Mouse (Mus musculus) central nervous system, embryonic 14 days (tissue): ENCODE results near the gene Adi1. TPM values are rescaled to one million over a fixed set of nuclear protein-coding genes. Genes with fewer than 3 reads are reported as not detected.

ENCODE experiments used
- polyA plus RNA-seq: library from polyadenylated mRNA; depleted of rRNA; stranded (reverse); fragments of >200 nt; gene quantifications from 2 replicates; pipeline ENCODE4 v1.2.3, GENCODE M21; 2012; rRNA removed

Adi1 gene
- polyA plus RNA-seq: 15.3 and 17.0 TPM in 2 replicates

DNA sequence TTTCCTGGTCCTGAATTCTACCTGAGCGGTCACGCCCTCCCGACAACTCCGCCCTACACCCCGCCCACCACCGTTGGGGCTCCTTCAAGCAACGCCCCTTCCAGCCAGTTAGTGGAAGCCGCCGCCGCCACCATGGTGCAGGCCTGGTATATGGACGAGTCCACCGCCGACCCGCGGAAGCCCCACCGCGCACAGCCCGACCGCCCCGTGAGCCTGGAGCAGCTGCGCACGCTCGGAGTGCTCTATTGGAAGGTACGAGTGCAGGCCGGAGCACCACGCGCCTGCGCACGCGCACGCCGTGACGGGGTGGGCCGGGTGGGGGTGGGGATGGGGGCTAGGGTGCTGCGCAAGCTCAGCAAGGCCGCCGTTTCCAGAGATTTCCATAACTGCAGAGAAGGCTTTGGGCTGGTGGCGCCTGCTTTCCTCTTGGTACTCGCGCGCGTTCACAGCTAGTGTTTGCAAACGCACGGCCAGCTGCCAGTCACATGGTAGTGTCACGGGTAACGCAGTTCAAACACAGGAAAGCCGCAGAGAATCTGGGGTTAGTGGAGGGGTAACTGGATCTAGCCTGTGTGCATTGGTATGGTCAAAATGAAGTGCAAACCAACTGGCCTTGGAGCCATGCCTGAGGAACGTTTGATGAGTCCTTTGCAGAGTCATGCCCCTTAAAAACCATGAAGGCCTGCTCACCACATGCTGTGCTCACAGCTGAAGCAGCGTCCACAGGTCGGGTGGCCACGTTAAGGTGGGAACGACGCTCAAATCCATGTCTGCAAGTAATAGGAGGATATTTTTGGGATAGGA lies at the start of gene Adi1:
Gene Adi1 (plus strand): TSS at position 111 of the 804 bp plus-strand sequence.

DNA sequence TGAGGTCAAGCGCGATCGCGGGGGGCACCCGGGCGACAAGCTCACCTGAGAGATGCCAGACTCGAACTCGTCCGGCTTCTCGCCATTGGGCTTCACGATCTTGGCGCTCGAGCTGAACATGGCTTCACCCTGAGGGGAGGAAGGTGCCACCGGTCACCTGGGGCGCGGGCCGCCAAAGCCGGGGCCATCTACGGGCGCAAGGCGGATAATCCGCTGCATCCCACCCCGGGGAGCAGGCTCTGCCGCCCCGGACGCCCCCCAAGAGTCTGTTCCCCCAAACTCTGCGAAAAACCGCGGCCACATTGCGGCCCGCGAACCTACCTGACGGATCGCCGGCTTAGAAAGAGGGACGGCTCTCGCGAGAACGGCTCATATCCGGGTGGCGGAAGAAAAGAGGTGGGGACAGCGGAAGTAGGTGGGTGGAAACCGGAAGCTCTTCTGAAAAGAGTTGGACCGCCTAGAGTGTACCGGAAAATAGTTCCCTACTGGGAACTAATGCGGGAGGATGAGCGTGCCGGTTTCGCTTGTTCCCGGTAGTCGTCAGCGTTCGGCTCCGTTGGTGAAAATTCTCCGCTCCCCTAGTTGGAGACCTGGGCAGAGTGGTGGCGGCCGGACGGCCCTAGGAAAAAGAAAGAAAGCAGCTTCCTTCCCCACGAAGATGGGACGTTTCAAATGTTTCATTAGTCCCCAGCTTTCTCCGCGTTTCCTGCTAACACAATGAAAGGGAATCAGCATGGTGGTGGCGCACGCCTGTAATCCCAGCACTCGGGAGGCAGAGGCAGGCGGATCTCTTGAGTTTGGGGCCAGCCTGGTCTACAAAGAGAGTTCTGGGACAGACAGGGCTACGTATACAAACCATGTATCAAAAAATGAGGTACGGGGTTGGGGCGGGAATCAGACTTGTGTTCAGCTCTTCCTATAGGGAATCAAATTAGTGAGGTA lies 39.2 kb upstream of the Adi1 start, which contains the start of gene Rps7:
Gene Rps7 (minus strand): TSS at position 419 of the 942 bp plus-strand sequence.

DNA sequence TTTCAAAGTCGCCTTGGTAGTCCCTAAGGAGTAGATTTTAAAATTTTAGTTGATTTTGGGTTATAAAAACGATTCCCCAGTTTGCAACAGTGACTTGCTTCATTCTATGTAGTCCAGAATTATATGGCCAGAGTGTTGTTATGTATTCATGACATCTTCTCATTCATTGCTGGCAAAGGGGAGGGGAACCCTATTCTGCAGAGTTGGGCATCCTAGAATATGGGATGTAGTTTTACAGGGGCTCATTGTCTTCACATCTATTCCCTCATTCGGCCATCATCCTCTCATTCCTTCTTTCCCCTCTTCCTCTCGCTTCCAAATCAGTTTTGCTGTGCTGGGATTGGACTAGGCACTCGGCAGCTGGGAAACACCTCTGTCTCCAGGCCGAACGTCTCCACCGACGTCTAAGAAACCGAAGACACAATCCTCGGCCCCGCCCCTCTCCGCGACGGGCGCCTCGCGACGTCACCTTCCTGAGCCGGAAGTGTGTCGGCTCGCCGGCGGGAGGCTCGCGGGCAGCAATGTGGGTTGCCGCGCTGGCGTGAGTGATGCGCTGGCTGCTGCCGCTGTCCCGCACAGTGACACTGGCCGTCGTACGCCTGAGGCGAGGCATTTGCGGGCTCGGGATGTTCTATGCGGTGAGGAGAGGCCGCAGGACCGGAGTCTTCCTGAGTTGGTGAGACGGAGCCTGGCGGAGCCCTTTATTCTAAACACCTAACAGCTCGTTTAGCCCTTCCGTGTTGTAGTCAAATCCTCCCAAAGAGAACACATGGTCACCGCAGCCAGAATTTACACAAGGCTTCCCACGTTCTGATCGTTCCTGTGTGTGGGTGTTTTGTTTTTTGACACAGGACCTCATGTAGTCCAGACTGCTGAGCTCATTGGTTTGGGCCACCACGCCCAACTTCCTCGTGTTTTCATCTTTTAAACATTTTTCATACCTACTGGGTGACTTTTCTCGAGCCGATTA lies 25.6 kb upstream of the Adi1 start, which contains the start of gene Rnaseh1:
Gene Rnaseh1 (plus strand): TSS at position 462 of the 970 bp plus-strand sequence.

Other genes with a start within 250 kb of the Adi1 start
- gene Dcdc2c, start 122.8 kb upstream of the Adi1 start, polyA plus RNA-seq: 0.04 and 0.09 TPM in 2 replicates
- 0.05 and 0.13 TPM in 2 replicates for gene Allc, start 92.7 kb upstream of the Adi1 start, polyA plus RNA-seq
- 0.82 and 1.2 TPM in 2 replicates for gene Colec11, start 51.9 kb upstream of the Adi1 start, polyA plus RNA-seq
- gene Rps7, start 39.3 kb upstream of the Adi1 start, polyA plus RNA-seq: 958 and 1,020 TPM in 2 replicates
- 26.0 and 26.7 TPM in 2 replicates for gene Rnaseh1, start 25.6 kb upstream of the Adi1 start, polyA plus RNA-seq
- 35.4 and 35.8 TPM in 2 replicates for gene Trappc12, start 75.2 kb downstream of the Adi1 start, polyA plus RNA-seq
- gene Eipr1, start 76.6 kb downstream of the Adi1 start, polyA plus RNA-seq: 42.7 and 46.8 TPM in 2 replicates